Mouse (Mus musculus) MEL-GATA-1-ER (cell line): Measurements from ENCODE around the gene Mdfi.
"Not testable (repeated sequence)": the region's sequence is repeated elsewhere in the genome, so short reads cannot be mapped to it uniquely, and the experiment has no call there.

Experiments
- DNase-seq: peaks from one replicate; pipeline ENCODE4 v3.0.0-alpha.2; 2012; ENCODE audit warnings: low read depth; ENCODE audit errors: extremely low read depth

Mdfi gene

GRCm38 (mm10) chr17:47834482-47834767 is at the start of gene Mdfi:
Gene Mdfi, minus strand, starts transcription at chr17:47834691.
- DNase-seq: no peak

- peak; percentile 23 for DNase-seq
These were observed 48.6 kb upstream of the Mdfi start for GRCm38 (mm10) chr17:47883099-47883498.

DNA sequence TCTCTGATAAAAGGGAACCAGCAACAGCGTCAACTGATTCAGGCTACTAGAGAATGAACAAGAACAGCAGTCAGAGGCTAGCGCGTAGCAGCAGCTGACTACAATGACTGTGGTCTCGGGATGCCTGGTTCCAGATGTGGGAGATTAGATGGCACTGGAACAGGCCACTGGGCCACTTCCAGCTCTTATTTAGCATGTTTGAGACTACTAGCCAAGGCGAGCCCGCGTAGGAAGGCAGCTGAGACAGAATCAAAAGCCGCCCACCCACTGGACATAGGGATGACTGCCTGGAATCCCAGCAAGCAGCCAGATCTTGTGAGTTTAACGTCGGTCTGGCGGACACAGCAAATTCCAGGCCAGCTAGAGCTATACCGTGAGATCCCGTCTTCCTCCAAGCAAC is 46.8 kb upstream of the Mdfi start:
- DNase-seq: no peak

DNA sequence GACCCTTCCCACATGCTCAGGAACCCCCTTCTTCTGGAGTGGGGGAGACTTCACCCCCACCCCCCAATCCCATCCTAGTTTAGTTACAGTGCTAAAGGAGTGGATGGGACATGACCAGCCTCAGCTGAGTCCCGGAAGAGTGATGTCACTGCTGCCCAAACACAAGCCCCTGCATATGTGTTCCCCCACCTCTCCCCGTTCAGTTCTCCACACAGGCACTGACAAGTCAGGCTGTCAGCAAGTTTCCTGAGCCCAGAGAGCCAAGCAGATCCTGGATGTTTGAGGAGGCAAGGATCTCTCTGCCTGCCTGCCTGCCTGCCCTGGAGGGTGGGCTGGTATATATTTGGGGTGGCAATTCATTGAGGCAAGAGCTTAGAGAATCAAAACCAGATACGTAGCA is 44.7 kb upstream of the Mdfi start:
- DNase-seq: no peak

GRCm38 (mm10) chr17:47878378-47879089 is 44.0 kb upstream of the Mdfi start:
- no peak for DNase-seq

GRCm38 (mm10) chr17:47877715-47878377 is 43.4 kb upstream of the Mdfi start:
- DNase-seq: no peak

- DNase-seq: no peak
These were observed 42.6 kb upstream of the Mdfi start for GRCm38 (mm10) chr17:47876776-47877714.

- DNase-seq: peak; percentile 80
These were observed 38.9 kb upstream of the Mdfi start for GRCm38 (mm10) chr17:47873341-47873791.

- DNase-seq: no peak
These were observed 38.0 kb upstream of the Mdfi start for GRCm38 (mm10) chr17:47872311-47873011.

GRCm38 (mm10) chr17:47869874-47870273 is 35.4 kb upstream of the Mdfi start:
- no peak for DNase-seq

GRCm38 (mm10) chr17:47866037-47866436 is 31.5 kb upstream of the Mdfi start:
- no peak for DNase-seq

DNA sequence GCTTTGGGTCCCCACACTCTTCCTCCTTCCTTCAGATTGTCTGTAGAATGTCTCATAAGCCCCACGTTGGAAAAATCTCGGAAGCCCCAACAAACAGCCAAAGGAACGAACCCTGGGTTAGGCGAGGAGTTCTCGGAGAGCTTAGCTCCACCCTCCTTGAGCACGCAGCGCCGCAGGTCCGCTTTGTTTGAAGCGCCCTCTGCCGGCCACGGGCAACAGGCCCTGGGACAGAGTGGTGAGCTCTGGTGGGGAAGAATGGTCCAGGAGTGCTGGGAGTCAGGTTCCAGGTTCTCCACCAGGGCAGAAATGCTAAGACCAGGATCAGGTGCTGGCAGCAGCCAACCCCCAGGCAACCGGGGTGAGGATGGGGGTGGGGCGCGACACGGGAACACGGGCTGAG is 30.0 kb upstream of the Mdfi start:
- peak; percentile 44 for DNase-seq

- DNase-seq: no peak
These were observed 28.9 kb upstream of the Mdfi start for GRCm38 (mm10) chr17:47863437-47863836.

DNA sequence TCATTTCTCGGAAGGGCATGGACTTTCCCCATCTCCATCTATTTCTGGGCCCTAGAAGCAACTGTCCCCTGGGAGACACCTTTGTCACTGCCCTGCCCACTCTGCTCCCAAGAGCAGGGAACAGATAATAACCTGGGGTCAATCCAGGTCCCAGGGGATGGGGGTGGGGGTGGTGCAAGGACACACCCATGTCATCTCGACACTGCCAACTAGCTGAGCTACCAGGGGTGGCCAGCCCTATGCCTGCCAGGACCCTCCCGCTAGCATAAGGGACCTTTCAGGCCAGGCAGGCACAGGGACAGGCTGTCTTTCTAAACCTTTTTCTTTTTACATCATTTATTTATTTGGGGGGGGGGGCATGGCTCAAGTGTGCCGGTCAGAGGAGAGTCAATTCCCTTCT is 28.5 kb upstream of the Mdfi start:
- DNase-seq: no peak

DNA sequence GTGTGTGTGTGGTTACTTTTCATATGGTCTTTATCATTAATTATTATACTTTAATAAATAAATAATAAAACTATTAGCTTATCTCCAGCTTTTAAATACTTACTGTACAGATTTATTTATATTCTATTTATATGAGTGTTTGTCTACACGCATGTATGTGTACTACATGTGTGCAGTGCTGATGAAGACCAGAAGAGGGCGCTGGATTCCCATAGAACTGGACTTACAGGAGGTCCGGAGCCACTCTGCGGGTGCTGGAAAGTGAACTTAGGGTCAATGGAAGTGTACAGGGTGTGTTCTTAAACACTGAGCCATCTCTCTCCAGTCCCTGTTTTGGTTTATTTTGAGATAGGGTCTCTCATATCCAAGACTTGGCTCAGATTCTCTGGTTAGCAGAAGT is 21.1 kb upstream of the Mdfi start:
- DNase-seq: no peak

- DNase-seq: no peak
These were observed 20.4 kb upstream of the Mdfi start for GRCm38 (mm10) chr17:47854908-47855307.

DNA sequence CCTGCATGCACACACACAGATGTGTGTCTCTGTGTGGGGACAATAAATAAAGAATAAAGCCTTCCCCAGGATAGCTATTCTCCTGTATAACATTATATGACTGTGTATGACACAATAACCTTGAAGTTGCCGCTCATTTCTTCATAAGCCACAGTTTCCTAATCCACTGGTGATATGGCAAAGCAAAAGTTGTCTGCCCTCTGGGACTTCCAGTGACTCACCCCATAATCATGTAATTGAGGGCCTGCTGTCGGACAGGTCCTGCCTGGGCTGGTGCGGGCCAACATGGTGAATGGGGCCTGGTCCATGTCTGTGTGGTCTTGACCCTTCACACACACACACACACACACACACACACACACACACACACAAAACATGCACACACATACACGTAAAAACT is 19.3 kb upstream of the Mdfi start:
- no peak for DNase-seq

DNA sequence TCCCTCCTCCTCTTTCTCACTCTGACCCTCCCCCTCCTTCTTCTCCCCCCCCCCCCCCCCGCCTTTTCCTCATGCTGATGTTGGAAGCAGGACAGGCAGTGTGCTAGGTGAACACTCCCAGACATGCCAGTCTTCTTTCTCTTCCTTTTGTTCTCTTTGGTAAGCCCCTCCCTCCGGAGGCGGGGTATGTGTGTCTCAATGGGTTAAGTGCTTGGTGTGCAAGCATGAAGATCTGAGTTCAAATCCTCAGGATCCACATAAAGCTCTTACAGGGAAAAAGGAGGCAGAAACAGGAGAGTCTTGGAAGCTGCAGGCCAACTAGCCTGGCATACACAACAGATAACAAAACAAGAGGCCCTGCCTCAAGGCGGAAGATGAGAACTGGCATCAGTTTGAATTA is 18.8 kb upstream of the Mdfi start:
- no peak for DNase-seq

DNA sequence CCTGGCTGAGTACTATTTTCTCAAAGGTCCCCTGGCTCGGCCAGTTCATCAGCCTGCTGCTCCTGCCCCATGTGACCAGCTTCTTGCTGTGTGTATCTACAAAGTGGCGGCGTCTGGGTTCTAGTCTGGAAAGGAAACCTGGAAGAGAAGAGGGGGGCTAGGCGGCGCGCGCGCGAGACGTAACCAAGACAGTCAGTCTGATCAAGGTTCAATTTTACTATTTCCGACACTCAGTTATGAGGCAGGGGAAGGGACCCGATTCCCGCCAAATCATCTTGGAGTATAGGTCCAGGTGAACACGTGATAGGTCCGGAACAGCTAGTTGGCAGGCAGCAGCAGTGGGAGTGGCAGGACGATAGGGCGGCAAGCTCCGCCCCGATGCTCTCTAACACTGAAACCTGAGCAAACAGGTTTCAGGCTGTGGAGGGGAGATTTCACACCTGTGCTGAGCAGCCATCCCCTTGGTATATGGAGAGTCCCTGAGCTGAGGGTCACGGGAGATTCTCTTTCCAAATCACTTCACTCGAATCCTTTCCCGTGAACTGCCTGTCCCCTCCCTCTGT is 17.4 kb upstream of the Mdfi start:
- DNase-seq: not testable (repeated sequence)

- DNase-seq: no peak
These were observed 16.3 kb upstream of the Mdfi start for GRCm38 (mm10) chr17:47850639-47851314.

GRCm38 (mm10) chr17:47850035-47850434 is 15.5 kb upstream of the Mdfi start:
- DNase-seq: no peak
